Mouse (Mus musculus) ovary, adult 18-20 months (tissue): Measurements from ENCODE around the gene Enho.

Experiments
- DNase-seq: peaks from one replicate; pipeline ENCODE4 v3.0.0; 2022; ENCODE audit warnings: low spot score, mixed read lengths

Enho gene

GRCm38 (mm10) chr4:41663614-41664013 is 23.5 kb upstream of the Enho start:
- DNase-seq, result no peak

DNA sequence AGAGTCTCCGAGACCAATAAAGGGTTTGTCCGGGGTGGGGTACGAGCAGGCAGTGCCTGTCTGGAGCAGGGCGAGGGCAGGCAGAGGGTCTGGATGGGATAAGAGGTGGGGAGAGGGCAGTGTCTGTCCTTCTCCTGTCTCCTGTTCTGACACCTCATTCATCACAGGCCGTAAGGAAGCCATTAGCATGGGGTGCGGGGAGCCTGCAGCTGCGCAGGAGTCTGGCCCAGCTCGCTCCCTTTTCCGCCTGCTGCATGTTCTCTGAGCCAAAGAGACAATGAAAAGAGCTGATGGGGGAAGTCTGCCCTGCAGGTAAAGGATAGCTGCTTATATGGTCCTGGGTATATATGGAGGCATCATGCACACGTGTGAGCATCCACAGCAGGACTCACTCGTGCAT is 22.6 kb upstream of the Enho start:
- no peak for DNase-seq

DNA sequence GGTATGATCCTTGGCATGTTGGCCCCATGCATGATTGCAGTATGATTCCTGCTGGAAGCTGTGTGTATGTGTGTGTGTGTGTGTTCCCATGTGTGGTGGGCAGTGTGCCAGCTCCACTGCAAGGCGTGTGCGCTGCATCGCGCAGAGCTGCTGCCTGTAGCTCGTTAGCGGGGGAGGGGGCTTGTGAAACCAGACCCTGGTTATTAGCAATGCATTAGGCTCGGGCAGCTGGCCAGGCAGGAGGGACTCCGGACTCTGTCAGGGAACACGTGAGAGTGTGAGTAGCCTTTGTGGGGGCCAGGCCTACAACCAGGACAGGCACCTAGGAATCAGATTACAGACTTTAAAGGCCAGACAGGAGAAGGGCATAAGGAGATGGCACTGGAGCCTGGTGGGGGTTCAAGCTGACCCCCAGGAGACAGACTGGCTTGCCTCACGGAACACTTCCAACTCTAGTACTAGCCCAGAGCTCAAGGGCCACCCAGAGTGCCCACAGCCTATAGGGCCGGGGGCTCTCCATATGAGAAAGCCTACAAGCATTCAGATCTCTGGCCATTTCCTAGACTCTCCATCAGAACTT is 20.8 kb upstream of the Enho start:
- DNase-seq, result no peak

DNA sequence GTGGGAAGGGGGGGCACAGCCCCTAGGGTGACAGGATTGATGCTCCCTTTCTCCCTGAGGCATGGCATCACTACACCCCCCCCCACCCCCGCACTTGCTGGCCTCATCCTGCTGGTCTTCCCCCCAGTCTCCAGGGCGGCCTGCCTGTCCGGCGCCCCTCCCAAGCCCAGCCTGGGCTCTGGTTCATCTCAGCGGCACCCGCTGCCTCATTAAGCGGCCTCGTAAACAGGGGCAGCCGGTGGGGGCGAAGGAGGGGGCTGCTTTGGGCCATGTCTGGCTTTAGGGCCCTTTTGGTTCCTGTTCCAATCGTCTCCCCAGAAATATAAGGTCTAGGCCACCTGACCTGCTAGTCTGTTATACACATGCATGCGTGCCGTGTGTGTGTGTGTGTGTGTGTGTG is 19.4 kb upstream of the Enho start:
- no peak for DNase-seq

DNA sequence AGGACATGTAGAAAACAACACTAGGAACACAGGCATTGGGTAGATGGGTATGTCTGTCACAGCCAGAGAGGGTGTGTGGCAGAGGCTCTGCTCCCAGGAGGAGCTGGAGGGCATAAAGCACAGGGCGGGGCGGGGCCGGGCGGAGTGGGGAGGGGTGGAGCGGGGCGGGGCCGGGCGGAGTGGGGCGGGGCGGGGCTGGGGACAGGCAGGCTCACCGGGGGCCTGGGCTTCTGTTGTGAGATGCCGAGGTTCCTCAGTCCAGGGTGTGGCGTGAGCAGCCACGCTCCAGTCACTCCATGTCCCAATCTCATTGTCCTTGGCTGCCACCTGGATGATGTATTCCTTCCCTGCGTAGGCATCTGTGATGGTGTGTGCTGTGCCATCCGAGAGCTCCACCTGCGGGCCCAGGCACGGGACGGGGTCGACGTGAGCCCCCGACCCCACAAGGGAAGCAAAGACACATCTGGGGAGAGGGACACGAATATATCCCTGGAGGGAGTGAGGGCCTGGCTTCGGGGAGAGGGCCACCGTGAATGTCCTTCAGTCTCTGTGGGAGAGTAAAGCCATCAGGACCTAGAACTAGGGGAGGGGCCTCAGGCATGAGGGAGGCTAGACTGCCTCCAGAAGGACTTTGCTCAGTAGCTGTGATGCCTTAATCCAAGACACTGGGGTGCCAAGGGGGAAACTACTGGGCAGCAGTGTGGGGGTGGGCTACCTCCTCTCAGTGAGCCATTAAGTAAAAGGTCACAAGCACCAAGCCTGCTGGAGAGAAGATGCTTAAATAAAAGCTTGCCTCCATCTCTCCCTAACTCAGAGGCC is 18.7 kb upstream of the Enho start:
- DNase-seq, result no peak

DNA sequence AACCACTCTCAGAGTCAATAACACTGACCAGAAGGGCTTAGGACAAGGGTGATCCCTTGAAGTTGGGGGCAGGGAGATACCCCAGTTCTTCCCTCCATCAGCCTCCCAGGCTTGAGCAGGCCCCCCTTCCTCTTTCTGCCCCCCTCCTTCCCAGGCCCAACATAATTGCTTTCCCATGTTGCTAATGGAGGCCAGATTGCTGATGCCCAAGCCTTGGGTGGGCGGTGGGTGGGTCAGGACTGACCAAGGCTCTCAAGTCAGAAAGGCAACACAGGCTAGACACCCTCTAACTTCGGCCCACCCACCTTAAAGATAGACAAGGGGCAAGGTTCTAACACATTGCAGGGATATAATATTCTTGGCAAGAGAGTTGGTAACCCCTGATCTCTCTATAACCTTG is 15.4 kb upstream of the Enho start:
- DNase-seq, result no peak

GRCm38 (mm10) chr4:41654217-41654616 is 14.1 kb upstream of the Enho start:
- no peak for DNase-seq

GRCm38 (mm10) chr4:41653730-41654129 is 13.6 kb upstream of the Enho start:
- no peak for DNase-seq

GRCm38 (mm10) chr4:41653296-41653695 is 13.2 kb upstream of the Enho start:
- no peak for DNase-seq

GRCm38 (mm10) chr4:41648627-41649026 is 8.5 kb upstream of the Enho start:
- no peak for DNase-seq

DNA sequence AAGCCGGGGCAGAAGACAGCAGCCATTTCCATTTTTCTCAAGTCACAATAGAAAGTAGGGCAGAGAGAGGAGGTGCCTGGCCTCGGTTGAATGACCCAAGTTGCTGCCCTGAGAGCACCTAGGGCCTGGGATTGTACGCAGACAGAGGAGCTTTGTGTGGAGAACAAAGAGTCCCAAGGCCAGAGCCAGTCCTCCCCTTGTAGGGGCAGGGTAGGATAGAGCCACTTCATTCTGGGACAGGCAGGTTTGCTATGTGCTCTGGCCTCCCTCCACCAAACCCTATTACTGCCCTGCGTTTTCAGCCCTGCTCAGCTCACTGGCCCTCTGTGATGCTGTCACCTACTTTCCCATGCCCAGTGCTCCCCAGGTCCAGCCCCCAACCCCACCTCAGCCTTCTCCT is 8.0 kb upstream of the Enho start:
- no peak for DNase-seq

DNA sequence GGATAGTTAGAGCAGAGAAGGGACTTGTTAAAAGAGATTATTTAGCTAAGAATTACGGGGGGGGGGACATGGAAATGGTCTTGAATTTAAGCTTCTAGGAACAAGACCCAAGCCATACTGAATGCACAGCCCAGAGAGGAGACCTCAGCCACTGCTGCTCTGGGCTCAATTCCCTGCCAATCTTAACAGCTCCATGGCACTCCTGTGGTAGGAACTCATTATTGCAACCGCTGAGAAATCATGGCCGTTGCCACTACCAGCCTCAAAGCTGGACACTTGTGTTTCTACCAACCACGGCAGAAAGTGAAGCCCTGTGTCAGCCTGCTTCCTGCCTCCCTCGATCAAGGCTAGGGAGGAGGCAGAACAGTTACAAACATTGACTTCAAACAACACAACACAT is 5.4 kb upstream of the Enho start:
- DNase-seq, result no peak

DNA sequence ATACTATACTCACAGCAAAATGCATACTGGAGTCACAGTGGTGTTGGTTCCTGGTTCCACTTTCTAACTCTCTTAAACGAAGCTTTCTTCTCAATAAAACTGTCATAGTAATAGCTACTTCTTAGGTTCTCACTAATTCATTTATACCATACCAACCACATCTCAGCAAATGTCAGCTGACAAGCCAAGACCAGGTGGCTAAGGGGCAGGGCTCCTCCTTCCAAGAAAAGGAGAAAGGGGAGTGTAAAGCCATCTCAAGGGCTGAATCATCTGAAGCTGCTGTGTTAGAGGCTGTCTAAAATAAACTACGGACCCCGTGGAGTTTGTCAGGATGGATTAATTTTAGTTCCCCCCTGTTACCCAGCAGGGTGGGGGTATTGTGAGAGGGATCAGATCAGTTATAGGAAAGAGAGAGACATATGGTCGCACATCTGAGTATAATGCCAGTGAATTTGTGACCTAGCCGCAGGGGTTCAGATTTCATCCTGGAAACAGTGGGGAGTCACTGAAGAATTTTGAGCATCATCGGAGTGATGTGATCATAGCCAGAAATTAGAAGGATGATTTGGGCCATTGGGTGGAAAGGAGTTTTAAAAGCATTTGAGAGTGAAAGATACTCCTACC is 1.2 kb upstream of the Enho start:
- no peak for DNase-seq

GRCm38 (mm10) chr4:41639214-41639841 is 796 bp downstream of the Enho start:
- no peak for DNase-seq

DNA sequence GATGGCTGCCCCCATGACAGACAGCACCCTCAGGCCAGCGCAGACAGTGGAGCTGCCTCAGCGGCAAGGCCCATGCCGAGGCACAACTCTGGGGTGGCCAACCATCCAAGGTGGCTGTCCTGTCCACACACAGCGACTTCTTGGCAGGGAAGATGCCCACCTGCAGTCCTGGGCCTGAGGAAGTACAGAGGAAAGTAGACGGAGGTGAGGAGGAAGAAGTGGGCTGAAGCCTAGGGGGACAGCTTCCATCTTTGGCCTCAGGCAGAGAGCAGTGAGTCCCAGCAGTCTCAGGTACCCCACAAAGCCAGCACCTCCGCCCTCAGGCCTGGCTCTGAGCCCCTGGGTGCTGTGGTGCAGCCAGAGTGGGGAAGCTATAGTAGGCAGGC is 1.3 kb downstream of the Enho start:
- no peak for DNase-seq

GRCm38 (mm10) chr4:41638186-41638731 is 1.9 kb downstream of the Enho start:
- no peak for DNase-seq

- no peak for DNase-seq
Measured at GRCm38 (mm10) chr4:41636882-41637635, 3.1 kb downstream of the Enho start.

DNA sequence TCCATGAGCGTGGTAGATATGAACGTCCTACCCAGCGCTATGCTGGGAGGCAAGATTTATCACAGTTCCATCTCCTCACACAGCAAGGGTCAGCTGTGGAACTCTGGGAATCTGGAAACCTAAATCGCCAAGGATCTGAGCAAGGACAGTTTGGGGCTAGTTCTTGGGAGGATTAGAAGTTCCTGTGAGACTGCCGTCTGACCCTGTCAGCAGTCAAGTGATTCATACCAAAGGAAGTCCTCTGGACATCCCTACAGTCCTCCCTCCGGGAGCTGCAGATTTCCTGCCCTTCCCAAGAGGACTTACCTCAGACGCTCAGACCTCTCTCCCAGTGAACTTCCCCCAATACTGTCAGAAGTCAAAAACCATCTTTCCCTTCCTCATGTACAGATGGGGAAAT is 3.8 kb downstream of the Enho start:
- DNase-seq, result no peak

DNA sequence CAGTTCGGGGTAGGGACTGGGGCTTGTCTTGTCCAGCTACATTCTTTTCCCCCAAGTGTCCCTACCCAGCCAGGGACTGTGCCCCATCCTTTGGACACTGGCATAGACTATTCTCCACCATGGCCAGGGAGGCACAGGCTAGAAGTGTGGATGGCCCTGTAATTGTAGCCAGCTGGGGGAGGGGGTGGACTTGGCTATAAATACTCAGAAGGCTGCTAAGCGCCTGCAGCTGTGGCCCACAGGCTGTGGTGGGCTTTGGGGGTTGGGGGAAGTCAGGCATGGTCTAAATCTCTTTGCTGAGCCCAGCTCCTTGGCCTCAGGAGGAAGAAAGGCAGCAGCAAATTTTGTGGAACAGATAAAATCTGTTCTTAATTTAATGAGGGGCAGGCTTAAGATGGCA is 4.2 kb downstream of the Enho start:
- DNase-seq, result no peak

GRCm38 (mm10) chr4:41635224-41635623 is 4.9 kb downstream of the Enho start:
- DNase-seq, result no peak

DNA sequence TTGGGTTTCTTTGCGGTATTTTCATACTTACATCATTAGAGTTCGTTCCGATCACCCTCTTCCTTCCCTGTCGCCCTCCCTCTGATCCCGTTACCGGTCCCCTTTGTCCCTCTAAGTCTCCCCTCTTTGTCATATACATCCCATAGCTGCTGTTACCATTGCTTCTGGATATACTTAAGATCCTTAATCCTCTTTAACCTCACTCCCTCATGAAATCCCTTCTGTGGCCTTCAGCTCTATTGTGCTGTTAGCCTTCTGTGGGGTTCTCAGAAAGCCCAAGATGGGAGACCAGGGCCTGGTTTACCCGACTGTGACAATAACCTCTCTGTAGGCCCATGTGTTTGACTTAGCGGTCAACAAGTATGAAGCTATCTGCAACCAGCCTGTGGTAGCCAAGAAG is 5.5 kb downstream of the Enho start:
- no peak for DNase-seq

DNA sequence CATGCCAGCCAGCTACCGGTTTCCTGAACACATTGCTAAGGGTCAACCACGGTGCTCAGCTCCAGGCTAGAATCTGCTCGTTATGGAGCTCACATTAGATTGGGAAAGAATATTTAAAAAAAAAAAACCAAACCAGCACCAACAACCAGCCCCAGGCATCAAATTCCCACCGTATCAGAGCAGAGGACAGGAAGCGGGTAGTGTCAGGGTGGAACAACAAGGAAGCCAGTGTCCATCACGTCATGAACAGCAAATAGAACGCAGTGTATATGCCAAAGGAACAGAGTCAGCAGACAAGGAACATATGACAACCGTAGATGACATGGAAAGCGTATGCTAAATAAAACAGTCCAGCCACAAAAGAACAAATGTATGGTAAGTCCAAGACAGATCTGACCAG is 7.1 kb downstream of the Enho start:
- DNase-seq, result no peak
